Mouse (Mus musculus): ENCODE data around the gene Gm853. TPM values are rescaled to one million over a fixed set of nuclear protein-coding genes. Genes with fewer than 3 reads are reported as not detected.

Gm853 gene
- polyA plus RNA-seq (2012; rRNA removed; ENCODE audit: low replicate concordance), result not detected in 2 replicates

GRCm38 (mm10) chr4:130222179-130222578 lies at the start of gene Gm853:
Gene Gm853, minus strand, starts transcription at chr4:130222401.

DNA sequence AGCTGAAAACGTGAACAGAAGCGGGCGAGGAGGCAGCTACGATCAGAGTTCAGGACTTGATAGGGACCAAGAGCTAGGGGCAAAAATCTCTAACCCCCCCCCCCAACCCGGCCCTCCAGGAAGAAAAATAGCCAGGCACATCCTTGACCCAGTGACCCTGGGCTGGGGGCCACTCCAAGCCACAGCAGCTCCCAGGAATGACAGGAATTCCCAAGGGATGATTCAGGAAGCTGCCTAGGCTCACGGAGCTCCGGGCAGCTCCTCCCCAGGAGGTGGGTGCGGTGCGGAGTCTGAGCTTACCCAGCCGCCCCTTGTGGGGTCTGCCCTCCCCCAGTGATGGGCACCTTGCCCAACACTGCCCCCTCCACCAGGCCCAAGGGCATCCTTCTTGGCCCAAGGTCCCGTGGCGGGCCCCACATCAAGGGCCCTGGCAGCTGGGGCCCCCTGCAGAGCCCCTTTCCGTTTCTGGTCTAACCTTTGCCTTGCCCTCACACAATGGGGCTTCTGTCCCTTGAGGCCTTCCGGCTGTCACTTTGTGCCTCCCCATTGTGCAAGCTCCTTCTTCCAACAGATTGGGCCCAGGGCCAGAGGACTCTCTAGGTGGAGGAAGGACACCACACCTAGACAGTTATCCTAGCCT lies 47.0 kb downstream of the Gm853 start, which contains the start of gene Tinagl1:
Gene Tinagl1 (minus strand): TSS at position 51 of the 640 bp plus-strand sequence.

Other genes with a start within 250 kb of the Gm853 start
- 2.8 and 7.2 TPM in 2 replicates for gene Adgrb2, start 237.5 kb downstream of the Gm853 start, polyA plus RNA-seq (2012; rRNA removed; ENCODE audit: low replicate concordance)
- gene Col16a1, start 174.6 kb downstream of the Gm853 start, polyA plus RNA-seq (2012; rRNA removed; ENCODE audit: low replicate concordance), result 31.0 and 58.8 TPM in 2 replicates
- gene Pef1, start 119.8 kb downstream of the Gm853 start, polyA plus RNA-seq (2012; rRNA removed; ENCODE audit: low replicate concordance), result 112 and 136 TPM in 2 replicates
- gene Hcrtr1, start 83.0 kb downstream of the Gm853 start, polyA plus RNA-seq (2012; rRNA removed; ENCODE audit: low replicate concordance), result 2.2 TPM in 2 replicates
- 94.4 and 146 TPM in 2 replicates for gene Tinagl1, start 47.3 kb downstream of the Gm853 start, polyA plus RNA-seq (2012; rRNA removed; ENCODE audit: low replicate concordance)
- gene Serinc2, start 56.8 kb upstream of the Gm853 start, polyA plus RNA-seq (2012; rRNA removed; ENCODE audit: low replicate concordance), result 80.7 and 125 TPM in 2 replicates
- gene Fabp3, start 86.2 kb upstream of the Gm853 start, polyA plus RNA-seq (2012; rRNA removed; ENCODE audit: low replicate concordance), result 3.1 and 123 TPM in 2 replicates
- gene Gm10570, start 86.3 kb upstream of the Gm853 start, polyA plus RNA-seq (2012; rRNA removed; ENCODE audit: low replicate concordance), result 0.30 TPM in 1 of 2 replicates, not detected in the other
- gene Zcchc17, start 137.5 kb upstream of the Gm853 start, polyA plus RNA-seq (2012; rRNA removed; ENCODE audit: low replicate concordance), result 25.2 and 25.7 TPM in 2 replicates
- 26.4 and 29.8 TPM in 2 replicates for gene Snrnp40, start 137.7 kb upstream of the Gm853 start, polyA plus RNA-seq (2012; rRNA removed; ENCODE audit: low replicate concordance)

Data from mammary gland, adult 2 months (tissue).